Mouse (Mus musculus) 3134 (cell line): ENCODE results near the gene Slmap.
A peak's percentile ranks its signal among the peaks of the same experiment; 100 is the strongest.
"Not testable (repeated sequence)": the region's sequence is repeated elsewhere in the genome, so short reads cannot be mapped to it uniquely, and the experiment has no call there.

ENCODE experiments used
- DNase-seq: peaks from one replicate; pipeline ENCODE4 v3.0.0-alpha.2; 2011; ENCODE audit warnings: low spot score; ENCODE audit not compliant: insufficient read length; ENCODE audit errors: extremely low read depth

The Slmap gene

DNA sequence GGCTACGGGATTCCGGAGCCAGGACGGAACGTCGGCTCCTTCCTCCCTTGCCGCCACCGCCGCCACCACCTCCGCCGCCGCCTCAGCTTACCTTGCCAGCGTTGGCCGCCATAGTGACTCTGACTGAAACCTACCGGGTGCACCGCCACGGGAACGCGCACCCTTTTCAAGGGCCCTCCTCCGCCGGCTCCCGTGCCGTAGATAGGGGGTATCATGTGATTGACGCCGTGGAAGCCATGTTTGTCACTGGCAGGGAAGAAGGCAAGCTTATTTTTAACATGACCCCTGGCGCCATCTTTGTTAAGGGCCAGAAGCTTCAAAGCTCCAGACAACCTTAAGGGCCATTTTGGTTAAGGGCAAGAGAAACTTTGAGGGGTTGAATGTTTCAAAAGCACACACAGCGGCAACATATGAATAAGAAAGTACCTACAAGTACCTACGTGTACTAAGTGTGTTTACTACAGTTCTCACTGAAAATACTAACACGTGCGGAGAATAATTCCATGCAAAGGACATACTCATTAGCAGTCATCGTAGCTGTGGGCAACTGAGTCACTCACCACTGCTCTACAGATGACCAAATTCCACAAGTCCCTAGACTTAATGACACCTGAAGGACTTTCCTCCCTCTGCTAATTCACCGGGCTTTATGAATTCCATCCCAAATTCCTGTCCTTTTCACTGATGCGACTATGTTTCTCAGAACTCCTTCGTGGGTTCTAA lies at the start of gene Slmap:
Gene Slmap (minus strand): TSS at position 175 of the 723 bp plus-strand sequence.
- peak; percentile 87 for DNase-seq

DNA sequence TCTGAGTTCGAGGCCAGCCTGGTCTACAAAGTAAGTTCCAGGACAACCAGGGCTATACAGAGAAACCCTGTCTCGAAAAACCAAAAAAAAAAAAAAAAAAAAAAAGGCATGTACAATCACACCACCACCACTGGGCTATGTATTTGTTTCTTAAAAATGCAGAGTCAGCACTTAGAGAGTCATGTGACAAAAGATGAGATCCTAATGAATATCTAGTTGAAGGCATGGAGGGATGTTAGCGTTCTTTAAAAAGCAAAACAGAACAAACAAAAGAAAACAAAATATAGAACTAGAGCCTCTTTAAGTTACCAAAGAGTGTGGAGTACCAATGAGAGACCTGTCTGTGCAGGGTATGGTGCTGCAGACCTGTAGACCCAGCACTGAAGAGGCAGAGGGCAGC lies 48.9 kb upstream of the Slmap start:
- no peak for DNase-seq

DNA sequence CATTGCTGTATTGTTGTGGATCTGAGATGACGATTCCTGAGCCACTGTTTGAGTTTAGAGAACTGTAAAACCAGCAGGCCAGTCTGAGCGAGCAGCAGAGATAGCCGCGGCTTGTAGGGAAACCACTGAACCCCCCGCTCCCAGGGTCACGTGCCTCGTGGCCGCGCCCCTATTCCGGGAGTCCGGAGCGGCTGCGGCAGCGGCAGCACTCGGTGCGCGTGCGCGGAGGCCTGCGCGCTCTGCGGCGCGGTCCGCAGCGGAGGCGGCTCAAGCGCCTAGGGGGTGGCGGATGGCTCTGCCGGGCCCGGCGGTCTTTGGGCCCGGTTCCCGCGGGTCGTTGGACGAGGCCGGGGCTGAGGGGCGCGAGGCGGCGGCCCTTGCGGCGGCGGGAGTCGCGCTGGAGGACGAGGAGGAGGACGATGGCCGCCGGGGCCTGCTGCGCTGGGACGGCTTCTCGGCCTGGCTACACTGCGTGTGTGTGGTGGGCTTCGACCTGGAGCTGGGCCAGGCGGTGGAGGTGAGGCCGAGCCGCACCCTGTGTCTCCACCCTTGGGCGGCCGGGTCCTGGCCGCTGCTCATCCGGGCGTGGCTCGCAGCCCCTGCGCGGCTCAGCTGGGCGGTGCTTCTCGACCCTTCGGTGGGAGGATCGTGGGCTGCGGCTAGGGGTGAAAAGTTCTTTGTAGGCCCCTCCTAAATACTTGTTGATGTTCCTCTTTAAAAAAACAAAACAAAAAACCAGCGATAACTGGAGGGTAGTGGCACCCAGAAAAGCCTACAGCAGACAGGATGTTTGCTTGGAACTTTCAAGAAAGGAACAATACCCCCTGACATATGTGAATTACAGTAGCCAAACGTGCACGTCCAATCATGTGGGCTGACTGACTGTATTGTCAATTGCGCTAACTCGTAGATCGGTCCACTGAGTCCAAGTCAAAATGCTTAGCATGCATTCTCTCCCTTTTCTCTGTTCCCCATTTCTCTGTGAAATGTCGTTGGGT lies 44.9 kb upstream of the Slmap start:
- peak; percentile 86 for DNase-seq

DNA sequence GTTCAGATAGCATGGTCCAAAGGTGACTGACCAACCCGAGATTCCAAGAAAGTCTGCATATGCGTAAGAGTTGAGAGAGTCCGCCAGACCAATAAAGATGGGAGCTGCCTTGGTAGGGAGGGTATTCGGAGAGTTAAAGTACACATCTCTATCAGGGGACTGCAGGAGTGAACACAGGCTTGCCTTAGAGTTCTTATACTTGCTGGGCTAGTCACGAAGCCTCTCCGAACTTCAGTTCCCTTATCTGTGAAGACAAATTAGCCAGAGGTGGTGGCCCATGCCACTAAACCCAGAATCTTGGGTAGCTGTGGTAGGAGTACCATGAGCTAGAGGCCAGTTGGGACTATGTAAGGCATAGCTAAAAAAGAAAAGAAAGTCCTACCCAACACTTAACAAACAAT lies 44.1 kb upstream of the Slmap start:
- DNase-seq = no peak

DNA sequence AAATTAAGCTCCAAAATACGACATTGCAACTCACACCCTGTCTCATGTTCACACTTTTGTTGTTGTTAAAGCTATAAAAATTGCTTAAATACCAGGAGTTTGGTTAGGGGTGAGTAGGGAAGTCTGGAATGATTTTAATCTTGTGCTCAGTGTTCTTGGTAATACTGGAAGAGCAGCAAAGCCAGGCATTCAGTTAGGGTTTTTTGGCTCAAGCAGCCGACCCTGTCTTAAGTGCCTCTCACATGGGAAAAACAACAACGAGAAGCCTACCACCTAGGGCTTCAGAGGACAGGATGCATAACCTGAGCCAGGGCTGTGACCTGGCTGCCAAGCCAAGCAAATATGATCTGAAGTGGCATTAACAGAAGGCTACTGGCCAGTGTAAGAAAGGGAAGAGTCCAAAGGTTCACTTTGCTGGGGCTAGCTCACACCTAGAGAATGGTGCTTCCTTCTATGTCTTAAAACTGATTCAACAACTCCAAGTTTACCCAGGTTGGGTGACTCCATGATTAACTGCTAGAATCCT lies 41.6 kb upstream of the Slmap start:
- DNase-seq = no peak

DNA sequence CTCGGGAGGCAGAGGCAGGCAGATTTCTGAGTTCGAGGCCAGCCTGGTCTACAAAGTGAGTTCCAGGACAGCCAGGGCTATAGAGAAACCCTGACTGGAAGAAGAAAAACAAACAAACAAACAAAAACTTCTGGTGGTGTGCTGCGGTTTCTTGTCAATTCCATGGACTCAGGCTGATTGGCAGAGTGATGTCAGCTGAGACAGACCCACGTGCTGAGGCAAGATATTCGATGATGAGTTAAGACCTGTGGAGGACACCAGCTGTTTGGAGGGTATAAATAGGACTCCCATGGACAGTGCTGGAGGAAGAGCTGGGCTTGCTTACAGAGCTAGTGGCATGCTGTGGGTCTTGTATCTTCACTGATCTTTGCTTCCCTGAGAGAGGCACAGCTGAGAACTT lies 38.8 kb upstream of the Slmap start, which contains the start of gene Dennd6a:
Gene Dennd6a (plus strand): TSS at position 301 of the 400 bp plus-strand sequence.
- DNase-seq = not testable (repeated sequence)

DNA sequence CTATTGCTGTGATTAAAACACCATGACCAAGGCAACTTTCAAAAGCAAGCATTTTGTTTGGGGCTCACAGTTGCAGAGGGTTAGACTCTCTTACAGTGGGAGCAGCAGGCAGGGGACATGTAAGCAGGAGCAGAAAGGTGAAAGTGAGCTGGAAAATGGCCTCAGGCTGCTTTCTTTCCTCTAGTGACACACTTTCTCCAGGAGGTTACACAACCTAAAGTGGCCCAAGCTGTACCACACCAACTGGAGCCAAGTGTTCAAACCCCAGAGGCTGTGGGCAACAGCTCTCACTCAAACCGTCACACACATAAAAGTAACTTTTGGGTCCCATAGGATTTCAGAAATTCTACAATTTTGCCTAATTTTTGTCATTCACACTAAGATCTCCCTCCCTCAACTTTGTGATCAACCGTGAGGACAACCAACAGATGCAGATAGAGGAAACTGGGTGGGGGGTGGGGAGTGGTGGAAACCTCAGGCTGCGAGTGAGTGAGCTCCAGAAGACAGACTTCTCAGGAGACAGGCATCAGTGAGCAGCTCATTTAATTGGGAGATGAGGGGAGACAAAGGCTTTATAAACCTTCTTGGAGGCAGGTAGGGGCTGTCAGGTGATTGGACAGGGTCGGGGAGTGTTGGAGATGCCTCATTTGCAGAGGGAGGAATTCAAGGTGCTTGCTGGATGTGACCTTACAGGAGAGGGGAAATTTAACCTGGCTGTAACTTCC lies 37.4 kb upstream of the Slmap start:
- DNase-seq = no peak

DNA sequence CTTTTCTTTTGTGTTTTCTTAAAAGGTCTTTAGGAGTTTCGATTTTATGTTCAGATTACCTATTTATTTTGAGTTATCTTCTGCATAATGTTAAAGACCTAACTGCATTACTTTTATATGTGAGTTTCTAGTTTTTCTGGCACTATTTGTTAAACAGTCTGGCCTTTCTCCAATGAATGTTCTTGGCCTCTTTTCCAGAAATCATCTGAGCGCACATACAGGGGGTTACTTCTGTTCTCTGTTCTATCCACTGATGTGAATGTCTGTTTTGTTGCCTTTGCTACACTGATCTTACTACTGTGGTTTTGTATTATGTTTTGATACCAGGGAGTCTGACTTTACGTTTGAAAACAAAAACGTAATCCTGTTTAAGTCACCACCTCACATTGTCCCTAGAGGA lies 35.1 kb upstream of the Slmap start:
- DNase-seq = no peak

DNA sequence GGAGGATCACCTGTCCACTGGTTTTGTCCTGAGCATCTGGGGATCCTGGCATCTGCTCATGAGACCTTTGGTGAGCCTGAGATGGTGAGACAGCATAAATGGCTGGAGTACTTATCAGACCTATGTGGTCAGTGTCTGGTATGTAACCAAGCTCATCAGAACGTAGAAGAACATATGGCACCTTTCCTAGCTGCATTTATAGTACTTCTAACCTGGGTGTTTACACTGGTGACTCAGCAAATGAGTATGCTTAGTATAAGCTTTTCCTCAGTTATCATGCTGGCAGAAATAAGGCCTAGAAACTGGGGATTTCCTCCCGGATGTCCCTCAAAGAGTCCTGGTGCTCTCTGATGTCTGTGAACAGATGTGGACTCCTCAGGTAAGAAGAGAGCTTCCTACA lies 27.5 kb upstream of the Slmap start:
- no peak for DNase-seq

DNA sequence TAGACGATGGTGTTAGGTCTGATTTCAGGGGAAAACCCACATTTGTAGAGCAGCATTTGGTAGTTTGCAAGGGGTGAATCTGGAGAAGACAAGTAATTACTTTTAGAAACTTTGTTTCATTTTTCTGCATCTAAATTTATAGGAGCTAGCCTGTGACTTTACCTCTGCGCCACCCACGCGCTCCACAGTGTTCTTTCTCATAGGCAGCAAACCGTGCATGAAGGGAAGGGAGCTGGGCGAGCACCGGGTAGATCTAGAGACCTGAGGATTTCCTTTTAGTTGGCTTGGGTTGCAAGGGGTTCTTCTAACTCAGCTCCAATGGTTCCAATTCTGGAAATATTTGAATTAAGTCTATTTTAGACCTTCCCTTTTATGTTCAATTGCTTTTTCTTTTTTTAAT lies 23.8 kb upstream of the Slmap start:
- no peak for DNase-seq

DNA sequence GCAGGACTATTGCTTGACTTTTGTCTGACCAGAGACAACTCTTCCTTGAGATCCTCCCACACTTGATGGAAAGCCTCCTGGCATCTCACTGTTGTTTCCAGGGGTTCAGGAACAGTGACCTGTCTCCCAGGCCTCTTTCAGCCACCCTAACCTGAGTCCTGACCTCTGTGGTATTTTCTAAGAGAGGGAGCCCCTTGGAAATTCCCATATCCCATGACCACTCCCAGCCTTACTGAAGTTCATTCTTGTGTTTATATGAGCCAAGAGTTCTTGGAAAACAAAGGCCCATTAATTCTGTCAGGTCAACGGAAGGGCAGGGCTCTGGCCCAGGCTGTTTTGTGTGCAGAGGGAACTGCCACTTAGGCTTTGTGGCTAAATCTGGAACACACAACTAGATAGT lies 22.9 kb upstream of the Slmap start:
- DNase-seq = no peak

DNA sequence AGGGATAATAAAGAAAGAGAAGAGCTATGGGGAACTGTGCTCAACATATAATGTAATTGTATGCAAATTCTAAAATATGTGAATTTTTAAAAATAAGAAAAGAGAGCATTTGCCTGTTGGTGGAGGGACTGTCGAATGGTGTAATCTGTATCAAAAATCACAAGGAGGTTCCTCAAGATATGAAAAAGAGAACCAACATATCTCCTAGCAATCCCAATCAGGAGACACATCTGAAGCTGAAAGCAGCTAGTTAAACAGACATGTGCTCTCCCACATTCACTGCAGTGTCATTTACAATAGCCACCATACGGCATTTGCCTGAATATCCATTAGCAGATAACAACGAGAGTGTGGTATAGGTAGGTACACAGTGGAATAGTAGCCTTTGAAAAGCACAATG lies 18.1 kb upstream of the Slmap start:
- no peak for DNase-seq

DNA sequence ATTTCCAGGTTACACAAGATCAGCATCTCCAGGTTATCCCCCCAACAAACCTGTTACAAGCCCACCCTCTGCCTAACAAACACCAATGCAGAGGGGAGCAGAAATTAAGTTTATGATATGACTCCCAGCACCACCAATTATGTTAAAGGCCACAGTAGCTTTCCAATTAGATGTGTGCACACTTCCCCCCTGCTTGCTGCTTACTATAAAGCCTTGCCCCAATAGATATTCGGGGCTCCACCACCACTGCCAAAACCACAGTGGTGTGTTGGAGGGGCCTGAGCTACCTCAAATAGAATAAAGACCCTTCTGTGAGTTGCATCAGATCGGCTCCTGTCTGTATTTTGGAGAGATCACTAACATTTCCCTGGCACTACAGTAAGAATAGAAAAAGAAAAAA lies 17.7 kb upstream of the Slmap start:
- DNase-seq = no peak

DNA sequence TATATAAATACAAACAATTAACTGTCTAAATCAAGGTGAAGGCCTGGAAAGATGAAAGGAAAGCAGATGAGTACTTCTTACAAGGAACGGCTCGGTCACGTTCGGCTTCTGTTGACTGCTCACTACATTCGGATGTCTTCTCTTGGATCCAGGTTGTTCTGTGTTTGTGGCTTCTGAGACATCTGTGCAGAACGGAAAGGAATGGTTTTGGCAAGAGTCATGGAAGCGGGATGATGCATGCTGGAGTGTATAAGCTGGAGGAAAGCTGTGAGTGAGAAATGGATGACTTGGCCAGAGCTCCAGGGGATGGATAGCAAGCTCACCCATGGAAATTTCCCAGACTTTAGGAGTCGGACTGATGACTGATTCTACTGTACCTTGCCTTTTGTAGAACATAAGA lies 16.0 kb upstream of the Slmap start:
- DNase-seq = peak; percentile 34

DNA sequence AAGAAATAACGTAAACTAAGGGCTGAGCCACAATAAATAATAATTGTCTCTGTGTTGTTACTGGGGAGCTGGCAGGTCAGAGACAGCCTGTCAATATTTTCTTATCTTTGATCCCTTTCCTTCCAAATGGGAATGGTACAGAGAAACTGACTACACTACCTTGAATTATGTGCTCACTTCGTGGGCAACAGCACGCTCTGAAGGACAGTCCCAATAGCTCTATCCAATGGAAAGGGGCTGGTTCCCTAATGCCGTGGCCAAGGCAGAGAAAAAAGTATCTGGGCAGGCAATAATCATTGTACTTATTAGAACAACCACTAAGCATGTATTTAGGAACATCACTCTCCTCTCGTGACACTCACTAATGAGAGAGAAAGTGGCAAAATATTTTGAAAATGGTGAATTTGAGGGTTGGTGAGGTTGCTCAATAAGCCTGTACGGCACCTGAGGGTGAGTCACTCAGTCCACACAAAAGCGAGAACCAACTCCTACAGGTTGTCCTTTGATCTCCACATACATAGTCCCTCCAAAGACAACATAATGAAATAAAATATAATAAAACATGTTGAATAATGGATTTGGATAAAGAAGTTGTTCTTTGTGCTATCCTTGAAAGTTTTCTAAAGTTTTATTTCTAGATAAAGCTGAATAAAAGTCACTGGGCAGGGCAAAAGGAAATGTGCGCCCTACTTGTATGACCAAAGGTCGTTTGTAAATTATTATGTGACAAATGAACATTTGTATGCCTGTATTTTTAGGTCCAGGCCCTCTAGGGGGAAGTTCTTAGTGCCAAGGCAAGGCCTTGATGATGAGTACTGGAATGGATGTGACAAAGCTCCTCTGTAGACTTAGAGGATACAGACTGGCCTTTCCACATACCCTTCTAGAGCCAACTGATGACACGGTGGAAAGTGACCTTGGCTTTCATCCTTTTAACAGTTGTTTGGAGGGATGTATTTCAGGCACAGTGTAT lies 13.1 kb upstream of the Slmap start:
- DNase-seq = no peak

DNA sequence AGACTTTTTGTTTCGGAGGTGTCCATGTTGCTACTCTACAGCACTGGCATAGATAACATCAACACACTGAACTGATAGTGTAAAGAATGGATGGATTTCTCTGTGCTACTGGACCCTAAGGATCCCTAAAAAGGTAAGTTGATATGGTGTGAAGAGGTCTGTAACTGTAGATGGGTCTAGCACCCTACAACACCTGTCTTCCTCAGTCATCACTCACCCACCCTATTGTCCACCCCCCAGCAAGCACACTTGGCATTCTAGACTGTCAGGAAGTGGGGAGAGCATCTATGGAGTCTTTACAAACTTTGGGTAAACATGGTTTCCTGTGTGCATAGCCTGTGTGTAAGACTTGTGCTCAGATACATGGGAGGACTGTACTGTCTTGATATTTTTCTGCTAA lies 7.4 kb upstream of the Slmap start:
- no peak for DNase-seq

DNA sequence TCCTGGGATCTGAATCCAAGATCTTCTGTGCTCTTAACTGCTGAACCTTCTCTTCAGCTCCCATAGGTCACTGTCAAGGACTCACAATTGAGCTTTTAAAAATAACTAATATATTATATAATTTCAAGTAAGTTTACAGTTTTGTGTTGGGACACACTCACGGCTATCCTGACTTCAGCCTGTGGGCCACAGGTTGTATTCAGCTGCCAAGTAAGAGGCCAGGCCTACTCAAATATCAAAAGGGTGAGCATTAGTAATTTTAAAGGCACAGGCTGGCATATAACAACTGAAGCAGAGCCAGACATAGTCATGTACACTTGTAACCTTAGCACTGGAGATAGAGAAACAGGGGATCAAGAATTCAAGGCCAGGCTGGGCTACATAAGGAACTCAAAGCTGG lies 5.8 kb upstream of the Slmap start:
- DNase-seq = peak; percentile 51

DNA sequence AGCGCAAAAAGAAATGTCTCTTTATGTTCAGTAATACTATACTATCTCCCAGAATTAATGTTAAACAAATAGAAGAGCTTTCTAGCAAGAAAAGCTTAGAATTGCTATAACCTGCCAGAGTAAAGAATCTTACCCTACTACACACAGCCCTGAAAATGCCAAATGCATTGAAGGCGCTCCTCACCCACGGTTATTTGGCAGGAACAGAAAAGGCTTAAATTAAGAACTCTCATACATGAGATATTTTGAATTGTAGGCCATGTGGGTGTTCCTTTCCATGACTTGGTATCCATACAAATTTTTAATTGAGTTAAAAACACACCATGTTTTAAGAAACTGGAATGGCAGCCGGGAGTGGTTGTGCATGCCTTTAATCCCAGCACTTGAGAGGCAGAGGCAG lies 4.5 kb upstream of the Slmap start:
- DNase-seq = no peak

DNA sequence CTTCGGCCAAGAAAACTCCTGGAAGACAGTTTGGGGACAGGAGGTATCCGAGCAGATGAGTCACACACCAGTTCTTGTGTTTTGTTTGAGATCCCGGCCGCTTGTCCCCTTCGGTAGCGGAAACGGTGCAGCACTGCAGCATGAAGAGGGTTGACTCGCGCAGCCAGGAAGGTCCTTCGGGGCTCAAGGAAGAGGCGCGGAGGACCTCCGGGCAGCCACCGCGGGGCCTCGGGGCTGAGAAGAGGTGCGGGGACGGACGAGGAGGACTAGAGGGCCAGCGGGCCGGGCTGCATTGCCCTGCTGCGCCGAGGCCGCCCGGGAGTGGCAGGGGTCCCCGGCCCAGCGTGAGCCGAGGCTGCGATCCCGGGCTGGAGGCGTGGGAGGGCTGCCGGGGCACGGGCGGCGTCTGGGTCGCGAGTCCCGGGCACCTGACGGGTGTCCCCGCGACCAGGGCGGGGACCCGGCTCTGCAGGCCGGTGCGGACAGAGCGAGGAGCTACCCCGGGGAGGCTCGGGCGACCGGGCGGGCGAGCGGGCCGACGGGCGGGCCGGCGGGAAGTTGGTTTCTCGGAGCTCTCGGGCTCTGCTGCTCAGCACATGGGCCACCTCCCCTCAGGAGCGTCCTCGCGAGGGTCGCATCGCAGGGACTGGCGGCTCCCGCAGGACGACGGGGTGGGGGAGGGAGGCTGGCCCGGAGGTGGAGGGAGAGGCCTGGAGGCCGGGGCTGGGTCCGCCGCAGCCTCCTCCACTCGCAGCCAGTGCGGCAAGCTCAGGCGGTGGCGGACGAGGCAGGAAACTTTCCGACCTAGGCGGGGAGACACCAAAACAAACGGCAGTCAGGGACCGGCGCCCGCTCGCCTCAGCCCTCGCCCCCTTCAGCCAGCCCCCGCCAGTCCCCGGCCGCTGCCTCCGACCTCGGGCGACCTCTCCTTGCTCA lies 642 bp downstream of the Slmap start:
- peak; percentile 66 for DNase-seq
